ENCODE assay signal across 21 mouse cellular contexts in the genomic region with DNA sequence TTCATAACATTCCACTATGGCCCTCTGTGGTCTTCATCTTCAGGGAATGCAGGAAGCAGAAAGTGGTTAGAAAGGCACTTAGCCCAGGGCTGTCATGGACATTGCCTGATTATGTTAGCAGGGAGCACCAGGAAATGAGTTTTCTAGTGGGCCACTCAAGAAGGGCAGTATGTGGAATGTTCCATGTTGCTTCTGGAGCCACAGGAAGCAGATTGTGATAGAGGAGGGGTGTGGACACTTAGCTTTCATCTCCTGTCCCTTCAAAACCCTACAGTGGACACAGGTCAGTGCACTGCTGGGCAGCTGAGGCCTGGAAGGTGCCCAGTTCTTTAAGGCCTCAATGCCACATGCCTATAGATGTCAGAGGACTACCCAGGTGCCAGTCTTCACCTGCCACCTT. TPM values are rescaled to one million over a fixed set of nuclear protein-coding genes. Genes with fewer than 3 reads are reported as not detected.
"Had no signal": no experiment of that assay in that cellular context is flagged by ENCODE, and none has a peak within 500 bp of the region (broad histone marks: within the 10 kb centered on the region; RNA-seq: fewer than 3 reads in every experiment).

No protein-coding gene starts in this region.

- H3K27me3 ChIP-seq: midbrain, embryonic 13.5 days; midbrain, embryonic 15.5 days; neural tube, embryonic 13.5 days; neural tube, embryonic 15.5 days had no signal

- H3K4me2 ChIP-seq: lung, embryonic 14.5 days; midbrain, embryonic 11.5 days; midbrain, embryonic 13.5 days; midbrain, embryonic 15.5 days; neural tube, embryonic 13.5 days; neural tube, embryonic 15.5 days had no signal

- H3K36me3 ChIP-seq: midbrain, embryonic 13.5 days; midbrain, embryonic 15.5 days; neural tube, embryonic 13.5 days; neural tube, embryonic 15.5 days had no signal

- ATAC-seq: liver, postnatal 0 days; midbrain, embryonic 13.5 days; midbrain, embryonic 15.5 days had no signal

- H3K4me3 ChIP-seq: megakaryocyte, embryonic 14.5 days; midbrain, embryonic 13.5 days; midbrain, embryonic 15.5 days; neural tube, embryonic 13.5 days; neural tube, embryonic 15.5 days had no signal

- H3K9ac ChIP-seq: liver, postnatal 0 days; lung, embryonic 14.5 days; midbrain, embryonic 13.5 days; midbrain, embryonic 15.5 days; neural tube, embryonic 13.5 days; neural tube, embryonic 15.5 days had no signal

- H3K9me3 ChIP-seq: midbrain, embryonic 13.5 days; midbrain, embryonic 15.5 days; neural tube, embryonic 13.5 days; neural tube, embryonic 15.5 days had no signal

- H3K27ac ChIP-seq: macrophage; midbrain, embryonic 13.5 days; midbrain, embryonic 15.5 days; neural tube, embryonic 13.5 days; neural tube, embryonic 15.5 days had no signal

- H3K4me1 ChIP-seq: midbrain, embryonic 13.5 days; midbrain, embryonic 15.5 days; neural tube, embryonic 13.5 days; neural tube, embryonic 15.5 days had no signal

- DNase-seq: liver, postnatal 0 days; lung, embryonic 14.5 days; lung, postnatal 14 days; lung, postnatal 36 days; retina, postnatal 1 day; right cerebral cortex, adult 18-20 months; right cerebral cortex, postnatal 25 days; right cerebral cortex, postnatal 4 days; spleen, adult 18-20 months; thymus, adult 18-20 months; thymus, postnatal 14 days; thymus, postnatal 36 days had no signal

RNA-seq across cellular contexts. Expression of a gene that starts 20.4 kb away (rescaled TPM):
- total RNA-seq: megakaryocyte progenitor cell, adult 5-6 weeks; monocyte, adult 5-6 weeks had no signal
